9 mouse cellular contexts compared by ENCODE assay signal in the genomic region with DNA sequence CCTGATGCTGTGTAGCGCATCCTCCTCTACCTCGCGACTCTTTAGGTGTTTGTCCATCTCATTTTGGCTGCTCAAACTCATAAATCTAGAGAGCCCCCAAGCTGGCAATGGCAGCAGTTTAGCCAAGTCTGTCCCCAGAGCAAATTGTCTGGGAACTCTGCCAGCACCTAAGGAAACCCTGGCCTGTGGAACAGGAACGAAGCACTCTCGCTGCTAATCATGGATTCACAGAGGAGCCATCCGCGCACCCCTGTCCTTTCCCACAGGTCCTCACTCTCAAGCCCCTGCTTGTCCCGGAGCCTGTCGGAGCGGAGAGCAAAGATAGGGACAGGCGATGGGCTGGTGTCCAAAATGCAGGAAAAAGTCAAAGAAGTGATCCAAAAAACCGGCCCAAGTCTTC.
DNase-seq lines count a peak whose midpoint lies in the region; ATAC-seq and TF ChIP-seq lines count a peak whose summit lies in the region.
"Had no signal": no experiment of that assay in that cellular context is flagged by ENCODE, and none has a peak within 500 bp of the region (broad histone marks: within the 10 kb centered on the region; RNA-seq: fewer than 3 reads in every experiment).

No protein-coding gene starts in this region.

- no peak overlapping the region for H3K27ac ChIP-seq in lung, postnatal 0 days (ENCODE audit: low read length)
- H3K27ac ChIP-seq: liver, embryonic 13.5 days had no signal

- no peaks in the 10 kb centered on the region for H3K27me3 ChIP-seq in lung, postnatal 0 days (replicated peaks; ENCODE audit: insufficient read depth, low read length)
- H3K27me3 ChIP-seq: liver, embryonic 13.5 days; Patski had no signal

- peaks cover 3% of the 10 kb centered on the region; the same call in 1 of the 2 replicates for H3K4me1 ChIP-seq in lung, postnatal 0 days (ENCODE audit: insufficient read depth, low read depth, low read length)
- H3K4me1 ChIP-seq: liver, embryonic 13.5 days had no signal

- no peaks in the 10 kb centered on the region for H3K9me3 ChIP-seq in lung, postnatal 0 days (ENCODE audit: low read length)
- H3K9me3 ChIP-seq: liver, embryonic 13.5 days had no signal

- H3K36me3 ChIP-seq in lung, postnatal 0 days (ENCODE audit: insufficient read depth, low read length), result no peaks in the 10 kb centered on the region
- H3K36me3 ChIP-seq: liver, embryonic 13.5 days had no signal

- H3K4me2 ChIP-seq in lung, postnatal 0 days (replicated peaks; ENCODE audit: low read depth, low read length), result no peak overlapping the region; the same call in 1 of the 2 replicates
- H3K4me2 ChIP-seq: liver, embryonic 13.5 days had no signal

- TF ChIP-seq CTCF in lung, postnatal 0 days (IDR thresholded peaks at IDR 0.05), result no peak

- DNase-seq in layer of hippocampus, postnatal 10 days (ENCODE audit: low spot score in 2 of 2), result peak; percentile 14 to 38
- no peak for DNase-seq in layer of hippocampus, adult 8-10 months (ENCODE audit: low spot score in 2 of 2)
- DNase-seq in brain, adult 2 months (ENCODE audit: low read depth, low spot score), result peak; percentile 40
- peak; percentile 81 to 83 for DNase-seq in cerebellum, postnatal 10 days
- DNase-seq in lung, postnatal 0 days (ENCODE audit: low spot score), result peak; percentile 42
- DNase-seq in frontal cortex, postnatal 14 days (ENCODE audit: low spot score in 2 of 2), result no peak
- DNase-seq: liver, embryonic 13.5 days had no signal

- H3K4me3 ChIP-seq in lung, postnatal 0 days (ENCODE audit: low read depth, low read length), result no peak overlapping the region
- H3K4me3 ChIP-seq: liver, embryonic 13.5 days had no signal

- no peak overlapping the region for H3K9ac ChIP-seq in lung, postnatal 0 days (replicated peaks; ENCODE audit: low read depth)
- H3K9ac ChIP-seq: liver, embryonic 13.5 days had no signal

- 33% methylated on average over 12 of the region's 12 CpGs for WGBS in lung, postnatal 0 days

- ATAC-seq in lung, postnatal 0 days, result peak; percentile 21; the same call in 1 of the 2 replicates
- no peak for ATAC-seq in frontal cortex, adult (ENCODE audit: low TSS enrichment)
- ATAC-seq: Patski had no signal

- no peak for TF ChIP-seq EP300 in lung, postnatal 0 days (IDR thresholded peaks at IDR 0.05)

Comparison
In these comparisons a context has a peak if more than half of its experiments do, and no peak if none do; other contexts are left out.
1. DNase-seq: peak in layer of hippocampus, postnatal 10 days (2 of 2), brain, adult 2 months (single experiment), cerebellum, postnatal 10 days (2 of 2) and lung, postnatal 0 days (single experiment); none in layer of hippocampus, adult 8-10 months (0 of 2) and frontal cortex, postnatal 14 days (0 of 2).